In the genomic region with DNA sequence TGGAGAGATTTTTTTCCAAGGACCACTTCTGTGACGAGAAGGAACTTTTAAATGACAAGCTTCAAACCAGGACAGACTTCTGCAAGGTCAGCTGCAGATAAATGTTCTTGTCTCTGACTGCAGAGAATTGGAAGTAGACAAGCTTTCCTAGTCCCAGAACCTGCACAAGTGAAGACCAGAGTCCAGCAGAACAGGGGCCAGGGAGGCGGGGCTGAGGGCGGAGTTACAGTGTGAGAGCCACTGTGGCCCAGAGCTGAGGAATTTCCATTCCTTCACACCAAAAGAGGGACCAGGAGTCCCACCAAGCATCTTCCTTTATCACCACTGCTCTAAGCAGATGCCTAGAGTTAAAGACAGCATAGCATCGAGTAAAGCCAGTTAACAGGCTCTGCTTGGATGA, we compare ENCODE assay signal across 13 mouse cellular contexts.
A peak's percentile ranks its signal among the peaks of the same experiment; 100 is the strongest.
DNase-seq lines count a peak whose midpoint lies in the region; ATAC-seq and TF ChIP-seq lines count a peak whose summit lies in the region.
"Had no signal": no experiment of that assay in that cellular context is flagged by ENCODE, and none has a peak within 500 bp of the region (broad histone marks: within the 10 kb centered on the region; RNA-seq: fewer than 3 reads in every experiment).

No protein-coding gene starts in this region.

- peak; percentile 58 for DNase-seq in adrenal gland, postnatal 10 days
- DNase-seq in adrenal gland, adult 8-10 months = no peak
- DNase-seq in lung, postnatal 36 days = peak; percentile 40
- no peak for DNase-seq in lung, postnatal 4 days
- DNase-seq in kidney, adult 18-20 months = peak; percentile 79
- peak; percentile 50 for DNase-seq in liver, postnatal 0 days
- no peak for DNase-seq in spleen, adult 12 weeks (ENCODE audit: low spot score)
- no peak for DNase-seq in midbrain, embryonic 14.5 days
- DNase-seq: embryo, embryonic 11 days had no signal

- TF ChIP-seq EP300 in liver, postnatal 0 days (IDR thresholded peaks at IDR 0.05; ENCODE audit: low read depth) = no peak

- no peak for TF ChIP-seq CTCF in liver, postnatal 0 days (IDR thresholded peaks at IDR 0.05; ENCODE audit: low read depth)

- H3K27me3 ChIP-seq in liver, postnatal 0 days (ENCODE audit: insufficient read depth, low read length) = no peaks in the 10 kb centered on the region
- no peaks in the 10 kb centered on the region for H3K27me3 ChIP-seq in midbrain, embryonic 14.5 days (ENCODE audit: control insufficient read depth, insufficient read depth, low read length)
- H3K27me3 ChIP-seq: forebrain, embryonic 13.5 days; megakaryocyte, embryonic 14.5 days had no signal

- WGBS in liver, postnatal 0 days (ENCODE audit: insufficient replicate concordance) = 53% methylated on average over 4 of the region's 4 CpGs
- WGBS in midbrain, embryonic 14.5 days = 67% methylated on average over 4 of the region's 4 CpGs

- H3K9me3 ChIP-seq in liver, postnatal 0 days (ENCODE audit: low read length) = no peaks in the 10 kb centered on the region
- H3K9me3 ChIP-seq in midbrain, embryonic 14.5 days (ENCODE audit: control insufficient read depth, low read length) = no peaks in the 10 kb centered on the region
- H3K9me3 ChIP-seq: forebrain, embryonic 13.5 days; limb, embryonic 10.5 days; megakaryocyte, embryonic 14.5 days had no signal

- H3K27ac ChIP-seq in liver, postnatal 0 days (ENCODE audit: low read depth) = no peak overlapping the region
- no peak overlapping the region for H3K27ac ChIP-seq in midbrain, embryonic 14.5 days (replicated peaks; ENCODE audit: low read depth, low read length)
- H3K27ac ChIP-seq: forebrain, embryonic 13.5 days; hindbrain, embryonic 14.5 days; limb, embryonic 10.5 days had no signal

- H3K4me2 ChIP-seq in liver, postnatal 0 days (ENCODE audit: low read depth, low read length) = no peak overlapping the region
- no peak overlapping the region for H3K4me2 ChIP-seq in midbrain, embryonic 14.5 days (ENCODE audit: low read length)
- H3K4me2 ChIP-seq: forebrain, embryonic 13.5 days; hindbrain, embryonic 14.5 days had no signal

- no peaks in the 10 kb centered on the region for H3K36me3 ChIP-seq in liver, postnatal 0 days (replicated peaks; ENCODE audit: insufficient read depth, low read length)
- H3K36me3 ChIP-seq in midbrain, embryonic 14.5 days (ENCODE audit: control insufficient read depth, insufficient read depth, low read length) = no peaks in the 10 kb centered on the region; the same call in 1 of the 2 replicates

- peaks cover 9% of the 10 kb centered on the region for H3K4me1 ChIP-seq in liver, postnatal 0 days (ENCODE audit: insufficient read depth)
- H3K4me1 ChIP-seq in midbrain, embryonic 14.5 days (ENCODE audit: control insufficient read depth, insufficient read depth, low read length) = no peaks in the 10 kb centered on the region
- H3K4me1 ChIP-seq: limb, embryonic 10.5 days had no signal

- ATAC-seq in liver, postnatal 0 days = no peak
- no peak for ATAC-seq in midbrain, embryonic 14.5 days (ENCODE audit: low FRiP score, low TSS enrichment)
- ATAC-seq: forebrain, embryonic 13.5 days had no signal

- H3K9ac ChIP-seq in liver, postnatal 0 days (replicated peaks) = no peak overlapping the region
- H3K9ac ChIP-seq in midbrain, embryonic 14.5 days (replicated peaks; ENCODE audit: low read length) = no peak overlapping the region
- H3K9ac ChIP-seq: forebrain, embryonic 13.5 days; hindbrain, embryonic 14.5 days had no signal

- no peak overlapping the region for H3K4me3 ChIP-seq in liver, postnatal 0 days (ENCODE audit: low read depth, low read length)
- no peak overlapping the region for H3K4me3 ChIP-seq in midbrain, embryonic 14.5 days (replicated peaks; ENCODE audit: low read depth, low read length)
- H3K4me3 ChIP-seq: forebrain, embryonic 13.5 days; limb, embryonic 10.5 days; megakaryocyte, embryonic 14.5 days had no signal

Comparison
In these comparisons a context has a peak if more than half of its experiments do, and no peak if none do; other contexts are left out.
1. DNase-seq: peak in adrenal gland, postnatal 10 days (single experiment), lung, postnatal 36 days (single experiment), kidney, adult 18-20 months (single experiment) and liver, postnatal 0 days (single experiment); none in adrenal gland, adult 8-10 months (single experiment), lung, postnatal 4 days (0 of 2), spleen, adult 12 weeks (single experiment) and midbrain, embryonic 14.5 days (single experiment).